Mouse (Mus musculus): ENCODE data around the gene Nol4l. TPM values are rescaled to one million over a fixed set of nuclear protein-coding genes. Genes with fewer than 3 reads are reported as not detected.
A peak's percentile ranks its signal among the peaks of the same experiment; 100 is the strongest.

The Nol4l gene
- polyA plus RNA-seq, 1 experiment from 2014 or later, result 14.2 TPM

- no peak overlapping the region for H3K9ac ChIP-seq
- H3K4me2 ChIP-seq, result no peak overlapping the region
- H3K4me3 ChIP-seq (replicated peaks), result no peak overlapping the region
- H3K9me3 ChIP-seq (replicated peaks), result no peaks in the 10 kb centered on the region
- H3K27ac ChIP-seq, result peak overlapping the region; percentile 67
- H3K27me3 ChIP-seq, result no peaks in the 10 kb centered on the region
- no peaks in the 10 kb centered on the region for H3K36me3 ChIP-seq
- H3K4me1 ChIP-seq, result peaks cover 52% of the 10 kb centered on the region
- 35% methylated on average over 3 of the region's 3 CpGs for WGBS
- no peak for ATAC-seq (replicated peaks; ENCODE audit: low FRiP score)
Observed at GRCm38 (mm10) chr2:153470983-153471382, 58.8 kb downstream of the Nol4l start.

GRCm38 (mm10) chr2:153469764-153470163, 60.0 kb downstream of the Nol4l start:
- Histone ChIP-seq H3K9me3 (replicated peaks) (no peaks in the 10 kb centered on the region), H3K4me2 (0 out of 2 replicates have a peak overlapping the region, but pooled peaks have one; percentile 14), H3K4me3 (replicated peaks) (no peak overlapping the region), H3K4me1 (peaks cover 40% of the 10 kb centered on the region), H3K27ac (peak overlapping the region; percentile 67), H3K36me3 (no peaks in the 10 kb centered on the region), H3K27me3 (no peaks in the 10 kb centered on the region), H3K9ac (peak overlapping the region; percentile 3; the same call in 1 of the 2 replicates)
- ATAC-seq (replicated peaks; ENCODE audit: low FRiP score), result peak; percentile 81
- WGBS, result 33% methylated on average over 4 of the region's 4 CpGs

DNA sequence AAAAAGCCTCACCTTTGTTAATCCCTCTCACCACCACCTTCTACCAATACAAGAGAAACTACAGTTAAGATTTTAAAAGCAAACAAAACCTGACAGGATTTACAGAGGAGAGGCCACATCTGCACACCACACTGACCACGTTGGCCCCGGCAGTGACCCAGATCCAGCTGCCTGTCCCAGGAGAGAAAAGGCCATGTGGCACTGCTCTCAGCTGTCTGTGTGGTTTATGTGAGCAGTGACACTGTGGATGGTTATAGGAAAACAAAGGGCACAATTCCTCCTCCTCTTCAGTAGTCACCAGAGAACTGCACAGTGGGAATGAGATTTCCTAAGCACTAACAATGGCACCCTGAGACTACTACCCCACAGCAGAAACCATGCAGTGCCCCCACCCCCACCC, 60.5 kb downstream of the Nol4l start:
- Histone ChIP-seq H3K9me3 (replicated peaks) (no peaks in the 10 kb centered on the region), H3K27me3 (no peaks in the 10 kb centered on the region), H3K4me1 (peaks cover 35% of the 10 kb centered on the region), H3K4me3 (replicated peaks) (no peak overlapping the region), H3K4me2 (0 out of 2 replicates have a peak overlapping the region, but pooled peaks have one; percentile 14), H3K27ac (peak overlapping the region; percentile 67), H3K36me3 (no peaks in the 10 kb centered on the region), H3K9ac (no peak overlapping the region)
- ATAC-seq (replicated peaks; ENCODE audit: low FRiP score), result peak; percentile 65
- 7% methylated on average over 2 of the region's 2 CpGs for WGBS

DNA sequence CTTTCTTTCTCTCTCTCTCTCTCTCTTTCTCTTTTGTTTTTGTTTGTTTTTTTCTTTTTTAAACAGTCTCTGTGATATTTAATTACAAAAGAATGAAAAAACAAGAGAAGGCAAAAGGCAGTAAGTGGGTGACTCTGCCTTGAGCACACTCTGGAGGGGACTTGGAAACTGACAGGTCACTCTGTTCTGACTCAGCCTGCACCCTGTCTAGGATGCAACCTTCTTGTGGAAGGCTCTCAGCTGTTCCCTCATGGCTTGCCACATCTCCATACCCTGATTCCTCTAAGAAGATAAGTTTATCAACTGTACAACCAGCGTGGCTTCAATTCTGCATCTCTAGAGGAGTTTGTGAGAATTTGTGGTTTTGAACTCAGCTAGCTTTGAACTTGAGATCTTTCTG, 62.4 kb downstream of the Nol4l start:
- Histone ChIP-seq H3K36me3 (peaks cover 7% of the 10 kb centered on the region), H3K9ac (no peak overlapping the region), H3K4me2 (no peak overlapping the region), H3K9me3 (replicated peaks) (no peaks in the 10 kb centered on the region), H3K4me1 (peaks cover 32% of the 10 kb centered on the region), H3K27me3 (no peaks in the 10 kb centered on the region), H3K4me3 (replicated peaks) (no peak overlapping the region), H3K27ac (no peak overlapping the region)
- no peak for ATAC-seq (replicated peaks; ENCODE audit: low FRiP score)
- WGBS, result 86% methylated on average over 1 of the region's 1 CpGs

GRCm38 (mm10) chr2:153463257-153463656, 66.5 kb downstream of the Nol4l start:
- Histone ChIP-seq H3K27ac (no peak overlapping the region), H3K36me3 (peaks cover 7% of the 10 kb centered on the region), H3K4me3 (replicated peaks) (no peak overlapping the region), H3K9me3 (replicated peaks) (no peaks in the 10 kb centered on the region), H3K4me2 (no peak overlapping the region), H3K4me1 (peaks cover 13% of the 10 kb centered on the region), H3K9ac (no peak overlapping the region), H3K27me3 (no peaks in the 10 kb centered on the region)
- 79% methylated on average over 3 of the region's 3 CpGs for WGBS
- ATAC-seq (replicated peaks; ENCODE audit: low FRiP score), result no peak

DNA sequence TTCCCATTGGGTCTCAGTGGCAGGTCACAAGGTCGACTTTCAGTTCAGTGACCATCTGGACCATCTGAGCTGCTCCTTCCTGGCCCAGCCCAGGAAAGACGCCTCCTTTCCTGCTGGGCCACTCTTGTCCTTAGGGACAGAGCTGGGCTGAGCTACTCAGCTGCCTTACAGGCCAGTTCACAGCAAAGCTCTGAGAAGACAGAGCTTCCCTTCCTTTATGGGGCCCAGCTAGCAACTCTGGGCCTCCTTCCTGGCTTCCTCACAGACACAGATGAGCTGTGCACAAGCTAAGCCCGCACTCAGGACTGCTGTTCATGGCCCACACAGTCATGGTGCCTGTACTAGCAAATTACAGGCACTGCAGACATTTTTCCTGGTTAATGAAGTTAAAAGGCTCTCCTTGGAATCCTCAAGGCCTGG, 71.7 kb downstream of the Nol4l start:
- WGBS, result 33% methylated on average over 3 of the region's 3 CpGs
- no peak for ATAC-seq (replicated peaks; ENCODE audit: low FRiP score)
- Histone ChIP-seq H3K4me3 (replicated peaks) (no peak overlapping the region), H3K4me2 (no peak overlapping the region), H3K9me3 (replicated peaks) (no peaks in the 10 kb centered on the region), H3K27ac (peak overlapping the region; percentile 81), H3K27me3 (no peaks in the 10 kb centered on the region), H3K4me1 (peaks cover 38% of the 10 kb centered on the region), H3K36me3 (no peaks in the 10 kb centered on the region), H3K9ac (no peak overlapping the region)

GRCm38 (mm10) chr2:153457467-153457866, 72.3 kb downstream of the Nol4l start:
- 26% methylated on average over 4 of the region's 4 CpGs for WGBS
- no peaks in the 10 kb centered on the region for H3K9me3 ChIP-seq (replicated peaks)
- H3K4me1 ChIP-seq, result peaks cover 38% of the 10 kb centered on the region
- H3K9ac ChIP-seq, result no peak overlapping the region
- H3K27me3 ChIP-seq, result no peaks in the 10 kb centered on the region
- H3K36me3 ChIP-seq, result no peaks in the 10 kb centered on the region
- peak; percentile 52; the same call in 1 of the 2 replicates for ATAC-seq (replicated peaks; ENCODE audit: low FRiP score)
- H3K4me2 ChIP-seq, result no peak overlapping the region
- H3K27ac ChIP-seq, result peak overlapping the region; percentile 81
- H3K4me3 ChIP-seq (replicated peaks), result no peak overlapping the region

- peaks cover 33% of the 10 kb centered on the region for H3K4me1 ChIP-seq
- H3K36me3 ChIP-seq, result no peaks in the 10 kb centered on the region
- ATAC-seq (replicated peaks; ENCODE audit: low FRiP score), result no peak
- no peaks in the 10 kb centered on the region for H3K27me3 ChIP-seq
- no peak overlapping the region for H3K27ac ChIP-seq
- no peak overlapping the region for H3K4me3 ChIP-seq (replicated peaks)
- no peaks in the 10 kb centered on the region for H3K9me3 ChIP-seq (replicated peaks)
- H3K9ac ChIP-seq, result no peak overlapping the region
- no peak overlapping the region for H3K4me2 ChIP-seq
- 61% methylated on average over 9 of the region's 9 CpGs for WGBS
Observed at GRCm38 (mm10) chr2:153454841-153455506, 74.8 kb downstream of the Nol4l start.

- no peaks in the 10 kb centered on the region for H3K9me3 ChIP-seq (replicated peaks)
- H3K4me2 ChIP-seq, result no peak overlapping the region
- no peaks in the 10 kb centered on the region for H3K27me3 ChIP-seq
- H3K36me3 ChIP-seq, result no peaks in the 10 kb centered on the region
- no peak overlapping the region for H3K27ac ChIP-seq
- peaks cover 33% of the 10 kb centered on the region for H3K4me1 ChIP-seq
- no peak overlapping the region for H3K9ac ChIP-seq
- ATAC-seq (replicated peaks; ENCODE audit: low FRiP score), result 0 out of 2 replicates have a peak, but pooled peaks have one; percentile 24
- 60% methylated on average over 12 of the region's 12 CpGs for WGBS
- no peak overlapping the region for H3K4me3 ChIP-seq (replicated peaks)
Observed at GRCm38 (mm10) chr2:153453961-153454759, 75.6 kb downstream of the Nol4l start.

- no peaks in the 10 kb centered on the region for H3K9me3 ChIP-seq (replicated peaks)
- WGBS, result 78% methylated on average over 6 of the region's 6 CpGs
- no peak overlapping the region for H3K4me2 ChIP-seq
- no peak overlapping the region for H3K9ac ChIP-seq
- H3K27ac ChIP-seq, result no peak overlapping the region
- no peaks in the 10 kb centered on the region for H3K27me3 ChIP-seq
- no peak for ATAC-seq (replicated peaks; ENCODE audit: low FRiP score)
- H3K4me1 ChIP-seq, result peaks cover 17% of the 10 kb centered on the region
- H3K4me3 ChIP-seq (replicated peaks), result no peak overlapping the region
- no peaks in the 10 kb centered on the region for H3K36me3 ChIP-seq
Observed at GRCm38 (mm10) chr2:153448519-153448918, 81.3 kb downstream of the Nol4l start.

DNA sequence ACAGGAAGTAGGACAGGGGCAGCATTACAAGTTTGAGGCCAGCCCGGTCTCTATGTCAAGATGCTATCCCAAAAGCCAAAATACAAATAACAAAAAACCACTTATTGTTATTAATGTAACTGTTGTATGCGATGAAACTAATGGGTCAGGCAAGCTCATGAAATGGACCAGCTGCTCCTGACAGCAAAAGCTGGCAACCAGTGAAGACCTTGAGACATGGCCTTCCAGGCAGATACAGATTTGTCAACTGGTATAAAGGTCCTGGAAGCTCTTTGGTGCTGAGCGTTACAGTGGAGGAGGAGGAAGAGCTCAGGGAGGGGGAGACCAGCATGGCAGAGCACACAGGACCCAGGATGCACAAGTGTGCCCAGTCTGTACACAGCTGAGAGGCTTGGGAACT, 82.1 kb downstream of the Nol4l start:
- Histone ChIP-seq H3K4me1 (peaks cover 25% of the 10 kb centered on the region), H3K4me3 (replicated peaks) (no peak overlapping the region), H3K36me3 (no peaks in the 10 kb centered on the region), H3K9ac (no peak overlapping the region), H3K4me2 (no peak overlapping the region), H3K27ac (no peak overlapping the region), H3K9me3 (replicated peaks) (no peaks in the 10 kb centered on the region), H3K27me3 (no peaks in the 10 kb centered on the region)
- ATAC-seq (replicated peaks; ENCODE audit: low FRiP score), result no peak
- WGBS, result 84% methylated on average over 3 of the region's 3 CpGs

DNA sequence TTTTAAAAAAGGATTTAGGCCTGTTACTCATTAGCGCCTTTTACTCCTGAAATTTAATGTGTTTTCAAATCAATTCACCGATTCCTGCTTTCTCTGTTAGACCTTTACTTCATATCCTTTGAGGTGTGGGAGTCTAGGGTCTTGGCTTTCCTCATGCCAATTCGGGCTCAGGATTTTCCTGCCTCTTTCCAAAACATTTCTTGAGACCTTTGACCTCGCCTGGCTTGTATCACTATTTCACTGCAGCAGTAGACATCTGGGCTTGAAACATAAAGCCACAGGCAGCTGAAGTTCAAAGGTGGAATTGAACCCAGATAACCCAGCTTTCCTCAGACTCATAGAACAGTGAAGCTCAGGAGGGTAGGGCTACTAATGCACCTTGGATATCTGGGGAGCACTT, 83.3 kb downstream of the Nol4l start:
- Histone ChIP-seq H3K4me2 (peak overlapping the region; percentile 97), H3K9ac (no peak overlapping the region), H3K27me3 (no peaks in the 10 kb centered on the region), H3K36me3 (no peaks in the 10 kb centered on the region), H3K27ac (no peak overlapping the region), H3K4me3 (replicated peaks) (no peak overlapping the region), H3K4me1 (peaks cover 37% of the 10 kb centered on the region), H3K9me3 (replicated peaks) (no peaks in the 10 kb centered on the region)
- WGBS, result 7% methylated on average over 4 of the region's 4 CpGs
- ATAC-seq (replicated peaks; ENCODE audit: low FRiP score), result no peak
